Mouse (Mus musculus) hematopoietic stem cell, adult 5-6 weeks (primary cell): Measurements from ENCODE around the gene Brd4. TPM values are rescaled to one million over a fixed set of nuclear protein-coding genes. Genes with fewer than 3 reads are reported as not detected.
"Not testable (repeated sequence)": the region's sequence is repeated elsewhere in the genome, so short reads cannot be mapped to it uniquely, and the experiment has no call there.

ENCODE experiments used
- ATAC-seq, 2 experiments: fragments of 125-278 bp in 1 of 2; replicated peaks in 1 of 2; 2 replicates each; pipeline ENCODE4 v1.8.0; 2016 to 2017; ENCODE audit warnings: inconsistent platforms in 2 of 2, mild to moderate bottlenecking in 2 of 2, moderate number of reproducible peaks in 2 of 2, low read depth in 1 of 2, moderate TSS enrichment in 1 of 2; ENCODE audit not compliant: low FRiP score in 2 of 2, poor library complexity in 2 of 2, severe bottlenecking in 2 of 2, insufficient read depth in 1 of 2, low TSS enrichment in 1 of 2
- total RNA-seq: library from RNA; stranded (forward); fragments of 172-1452, 232-1000 nt; gene quantifications from 2 replicates; pipeline ENCODE4 v1.2.3, GENCODE M21; 2017

Gene Brd4
- total RNA-seq, 1 experiment from 2014 or later, result 19.8 TPM

GRCm38 (mm10) chr17:32251827-32252470 is 32.6 kb downstream of the Brd4 start:
- no peak for ATAC-seq

- ATAC-seq, result no peak
These were observed 34.5 kb downstream of the Brd4 start for GRCm38 (mm10) chr17:32250066-32250465.

- no peak for ATAC-seq
These were observed 36.3 kb downstream of the Brd4 start for GRCm38 (mm10) chr17:32248192-32248591.

- ATAC-seq, result no peak
These were observed 36.9 kb downstream of the Brd4 start for GRCm38 (mm10) chr17:32247616-32248015.

- ATAC-seq, result no peak
These were observed 38.4 kb downstream of the Brd4 start for GRCm38 (mm10) chr17:32246117-32246516.

GRCm38 (mm10) chr17:32240881-32241531 is 43.5 kb downstream of the Brd4 start:
- no peak for ATAC-seq

- no peak for ATAC-seq
These were observed 45.9 kb downstream of the Brd4 start for GRCm38 (mm10) chr17:32238589-32238988.

GRCm38 (mm10) chr17:32235534-32236191 is 48.9 kb downstream of the Brd4 start:
- ATAC-seq, result no peak

GRCm38 (mm10) chr17:32233174-32233573 is 51.3 kb downstream of the Brd4 start:
- no peak for ATAC-seq

- ATAC-seq, result no peak
These were observed 55.3 kb downstream of the Brd4 start for GRCm38 (mm10) chr17:32229256-32229655.

- no peak for ATAC-seq
These were observed 63.6 kb downstream of the Brd4 start for GRCm38 (mm10) chr17:32220873-32221272.

- not testable (repeated sequence) for ATAC-seq
These were observed 68.9 kb downstream of the Brd4 start for GRCm38 (mm10) chr17:32215587-32215986.

GRCm38 (mm10) chr17:32211554-32211953 is 73.0 kb downstream of the Brd4 start:
- not testable (repeated sequence) for ATAC-seq

GRCm38 (mm10) chr17:32209752-32210151 is 74.8 kb downstream of the Brd4 start:
- ATAC-seq, result 0 out of 4 replicates have a peak, but pooled peaks of 1 of the 2 experiments have one; percentile 51

GRCm38 (mm10) chr17:32209144-32209543 is 75.4 kb downstream of the Brd4 start:
- no peak for ATAC-seq

GRCm38 (mm10) chr17:32207586-32208245 is 76.8 kb downstream of the Brd4 start:
- ATAC-seq, result no peak

GRCm38 (mm10) chr17:32205345-32205744 is 79.2 kb downstream of the Brd4 start:
- no peak for ATAC-seq

- no peak for ATAC-seq
These were observed 81.5 kb downstream of the Brd4 start for GRCm38 (mm10) chr17:32202972-32203371.
